Mouse (Mus musculus) cerebellum, adult 2 months (tissue): Measurements from ENCODE around the gene Card14. TPM values are rescaled to one million over a fixed set of nuclear protein-coding genes. Genes with fewer than 3 reads are reported as not detected.

ENCODE experiments used
- DNase-seq, 2 experiments: peaks; one replicate each; pipeline ENCODE4 v3.0.0; 2021
- H3K27ac ChIP-seq: fragments of 200-500 bp; 2 replicates; pipeline ENCODE4 v1.5.1; 2012; ENCODE audit warnings: low read length, control low read depth, inconsistent platforms; ENCODE audit not compliant: insufficient read depth
- H3K27me3 ChIP-seq: fragments of 200-500 bp; 2 replicates; pipeline ENCODE4 v1.6.1; 2012; ENCODE audit warnings: inconsistent platforms, mild to moderate bottlenecking, low read length, moderate library complexity; ENCODE audit not compliant: control insufficient read depth, insufficient read depth
- H3K4me1 ChIP-seq: fragments of 200-500 bp; 2 replicates; pipeline ENCODE4 v1.6.1; 2011; ENCODE audit warnings: low read length; ENCODE audit not compliant: control insufficient read depth, insufficient read depth
- H3K4me3 ChIP-seq: fragments of 200-500 bp; replicated peaks from 2 replicates; pipeline ENCODE3; 2011; ENCODE audit warnings: mild to moderate bottlenecking, low read depth, low read length, control low read depth; ENCODE audit not compliant: insufficient read depth
- CTCF ChIP-seq: fragments of 200-500 bp; IDR thresholded peaks from 2 replicates; pipeline ENCODE4 v1.5.1; 2011; ENCODE audit warnings: low read depth, mild to moderate bottlenecking, control low read depth, low read length, moderate library complexity, borderline replicate concordance; ENCODE audit not compliant: insufficient read depth
- POLR2A ChIP-seq: fragments of 200-500 bp; IDR thresholded peaks from 2 replicates; pipeline ENCODE4 v1.6.1; 2011; ENCODE audit warnings: low read length, control low read depth, borderline replicate concordance; ENCODE audit not compliant: insufficient read depth
- WGBS: fragments of 180-500 bp; shearing (Covaris S2); methylation state at CpG from one replicate; pipeline ENCODE4 v1.1.7; 2018; 5-methylcytosine and 5-hydroxymethylcytosine counted together
- polyA plus RNA-seq: library from polyadenylated mRNA; depleted of rRNA; stranded (reverse); fragments of >200 nt; gene quantifications from 2 replicates; pipeline ENCODE4 v1.2.3, GENCODE M21; 2012

Gene Card14
- polyA plus RNA-seq, 1 experiment, result 0.18 TPM

- 85% methylated on average over 7 of the region's 7 CpGs for WGBS
- Histone ChIP-seq H3K4me3 (no peak overlapping the region), H3K4me1 (peaks cover 9% of the 10 kb centered on the region), H3K27ac (no peak overlapping the region), H3K27me3 (no peaks in the 10 kb centered on the region)
- TF ChIP-seq POLR2A (no peak), CTCF (no peak)
- DNase-seq, result no peak
These were observed 44.5 kb downstream of the Card14 start for GRCm38 (mm10) chr11:119352113-119352512.

GRCm38 (mm10) chr11:119353946-119354345, 46.4 kb downstream of the Card14 start:
- Histone ChIP-seq H3K4me3 (no peak overlapping the region), H3K27me3 (no peaks in the 10 kb centered on the region), H3K4me1 (peaks cover 9% of the 10 kb centered on the region), H3K27ac (no peak overlapping the region; the same call in 1 of the 2 replicates)
- peak; percentile 58 to 59 for DNase-seq
- TF ChIP-seq CTCF (no peak), POLR2A (no peak)
- 54% methylated on average over 4 of the region's 4 CpGs for WGBS

GRCm38 (mm10) chr11:119354798-119355442, 47.4 kb downstream of the Card14 start:
- Histone ChIP-seq H3K27ac (no peak overlapping the region), H3K27me3 (no peaks in the 10 kb centered on the region), H3K4me3 (peak overlapping the region; percentile 82), H3K4me1 (peaks cover 9% of the 10 kb centered on the region)
- DNase-seq, result peak in 1 of 2 experiments; percentile 30
- 7% methylated on average over 23 of the region's 23 CpGs for WGBS
- TF ChIP-seq POLR2A, result no peak
- no peak for TF ChIP-seq CTCF

GRCm38 (mm10) chr11:119355443-119356385, 48.1 kb downstream of the Card14 start, which contains the start of the genes Sgsh and Slc26a11:
Gene Sgsh, minus strand, starts transcription at chr11:119355536.
Gene Slc26a11, plus strand, starts transcription at chr11:119355557.
- DNase-seq, result peak; percentile 85 to 87
- Histone ChIP-seq H3K27ac (no peak within 1 kb of the TSS), H3K4me1 (peaks cover 9% of the 10 kb centered on the region), H3K4me3 (peak within 1 kb of the TSS; percentile 82), H3K27me3 (no peaks in the 10 kb centered on the region)
- no peak for TF ChIP-seq CTCF
- TF ChIP-seq POLR2A, result peak; percentile 42; the same call in 1 of the 2 replicates
- 2% methylated on average over 40 of the region's 40 CpGs for WGBS

- TF ChIP-seq POLR2A, result no peak
- no peak overlapping the region for H3K4me3 ChIP-seq
- no peak overlapping the region for H3K27ac ChIP-seq
- H3K4me1 ChIP-seq, result peaks cover under 1% of the 10 kb centered on the region
- 68% methylated on average over 10 of the region's 10 CpGs for WGBS
- no peak for DNase-seq
- H3K27me3 ChIP-seq, result no peaks in the 10 kb centered on the region
These were observed 51.5 kb downstream of the Card14 start for GRCm38 (mm10) chr11:119359089-119359488.

GRCm38 (mm10) chr11:119362769-119363533, 55.4 kb downstream of the Card14 start:
- no peak for TF ChIP-seq CTCF
- WGBS, result 35% methylated on average over 11 of the region's 11 CpGs
- H3K27me3 ChIP-seq, result no peaks in the 10 kb centered on the region
- no peak for DNase-seq
- H3K4me3 ChIP-seq, result no peak overlapping the region
- no peaks in the 10 kb centered on the region; the same call in 1 of the 2 replicates for H3K4me1 ChIP-seq
- H3K27ac ChIP-seq, result no peak overlapping the region

GRCm38 (mm10) chr11:119363534-119364145, 56.1 kb downstream of the Card14 start:
- Histone ChIP-seq H3K4me1 (no peaks in the 10 kb centered on the region; the same call in 1 of the 2 replicates), H3K27me3 (no peaks in the 10 kb centered on the region), H3K4me3 (no peak overlapping the region), H3K27ac (no peak overlapping the region)
- peak; percentile 70 to 77 for DNase-seq
- peak; percentile 83 for TF ChIP-seq CTCF
- TF ChIP-seq POLR2A, result no peak
- 31% methylated on average over 11 of the region's 11 CpGs for WGBS
